Mouse (Mus musculus): ENCODE measurements around the gene Trim29. TPM values are rescaled to one million over a fixed set of nuclear protein-coding genes. Genes with fewer than 3 reads are reported as not detected.

Trim29 gene
- total and polyA plus RNA-seq, 2 experiments from 2014 or later, result 0.11 TPM; not detected in 1

GRCm38 (mm10) chr9:43383871-43384270, 73.2 kb downstream of the Trim29 start:
- Histone ChIP-seq H3K36me3 (ENCODE audit: insufficient read depth) (no peaks in the 10 kb centered on the region), H3K27me3 (ENCODE audit: insufficient read depth, low read length) (no peaks in the 10 kb centered on the region), H3K27ac (ENCODE audit: low read depth, low read length) (no peak overlapping the region), H3K9me3 (ENCODE audit: low read length) (no peaks in the 10 kb centered on the region), H3K4me1 (ENCODE audit: insufficient read depth) (peaks cover 6% of the 10 kb centered on the region; the same call in 1 of the 2 replicates), H3K4me3 (ENCODE audit: low read depth, low read length) (no peak overlapping the region), H3K4me2 (ENCODE audit: low read depth) (no peak overlapping the region), H3K9ac (no peak overlapping the region)
- DNase-seq, result no peak
- ATAC-seq, result no peak
- WGBS, result 30% methylated on average over 4 of the region's 4 CpGs
- TF ChIP-seq CTCF (IDR thresholded peaks at IDR 0.05; ENCODE audit: low read depth), result no peak

GRCm38 (mm10) chr9:43384400-43384799, 73.8 kb downstream of the Trim29 start:
- DNase-seq (no peak), ATAC-seq (no peak)
- H3K4me2 ChIP-seq (ENCODE audit: low read depth), result no peak overlapping the region
- peaks cover 6% of the 10 kb centered on the region; the same call in 1 of the 2 replicates for H3K4me1 ChIP-seq (ENCODE audit: insufficient read depth)
- no peak overlapping the region for H3K9ac ChIP-seq
- no peak overlapping the region for H3K27ac ChIP-seq (ENCODE audit: low read depth, low read length)
- H3K36me3 ChIP-seq (ENCODE audit: insufficient read depth), result no peaks in the 10 kb centered on the region
- TF ChIP-seq CTCF (IDR thresholded peaks at IDR 0.05; ENCODE audit: low read depth), result no peak
- H3K9me3 ChIP-seq (ENCODE audit: low read length), result no peaks in the 10 kb centered on the region
- no peak overlapping the region for H3K4me3 ChIP-seq (ENCODE audit: low read depth, low read length)
- H3K27me3 ChIP-seq (ENCODE audit: insufficient read depth, low read length), result no peaks in the 10 kb centered on the region; the same call in 1 of the 2 replicates
- WGBS, result 73% methylated on average over 3 of the region's 3 CpGs

Other genes with a start within 250 kb of the Trim29 start
- gene Arhgef12, start 203.6 kb upstream of the Trim29 start, total RNA-seq (2014; rRNA removed), result 91.7 and 98.7 TPM in 2 replicates
- 6.5 and 12.2 TPM in 2 replicates for gene Arhgef12, start 203.6 kb upstream of the Trim29 start, polyA plus RNA-seq (2015; fragmentation: Nextera tagmentation; extraction: Ambion mirVana)
- gene Tmem136, start 194.3 kb upstream of the Trim29 start, total RNA-seq (2014; rRNA removed), result 6.0 and 6.2 TPM in 2 replicates
- gene Tmem136, start 194.3 kb upstream of the Trim29 start, polyA plus RNA-seq (2015; fragmentation: Nextera tagmentation; extraction: Ambion mirVana), result 6.8 and 7.5 TPM in 2 replicates
- gene Pou2f3, start 100.5 kb upstream of the Trim29 start, total RNA-seq (2014; rRNA removed), result not detected in 2 replicates
- gene Pou2f3, start 100.5 kb upstream of the Trim29 start, polyA plus RNA-seq (2015; fragmentation: Nextera tagmentation; extraction: Ambion mirVana), result 0.05 TPM in 1 of 2 replicates, not detected in the other
- gene Oaf, start 70.9 kb upstream of the Trim29 start, total RNA-seq (2014; rRNA removed), result 5.0 and 14.3 TPM in 2 replicates
- gene Oaf, start 70.9 kb upstream of the Trim29 start, polyA plus RNA-seq (2015; fragmentation: Nextera tagmentation; extraction: Ambion mirVana), result 7.8 and 7.9 TPM in 2 replicates